Mouse (Mus musculus) stomach, postnatal 0 days (tissue): Measurements from ENCODE around the gene Eml4. TPM values are rescaled to one million over a fixed set of nuclear protein-coding genes. Genes with fewer than 3 reads are reported as not detected.

Experiments used
- ATAC-seq: fragments of 200-750 bp; cut with Nextera tagmentation; 2 replicates; pipeline ENCODE4 v1.8.0; 2017; ENCODE audit not compliant: low FRiP score, low TSS enrichment
- DNase-seq: peaks from one replicate; pipeline ENCODE4 v3.0.0-alpha.2; 2016; ENCODE audit warnings: low spot score
- H3K27ac ChIP-seq: fragments of 300-500 bp; sonication (generic); replicated peaks from 2 replicates; pipeline ENCODE4 v1.5.1; 2014; ENCODE audit warnings: mild to moderate bottlenecking, control low read depth
- H3K27me3 ChIP-seq: fragments of 300-500 bp; sonication (generic); 2 replicates; pipeline ENCODE4 v1.6.1; 2014; ENCODE audit warnings: low read length; ENCODE audit not compliant: control insufficient read depth, insufficient read depth
- H3K36me3 ChIP-seq: fragments of 300-500 bp; sonication (generic); 2 replicates; pipeline ENCODE4 v1.6.1; 2014; ENCODE audit warnings: low read length, mixed read lengths; ENCODE audit not compliant: control insufficient read depth, insufficient read depth
- H3K4me1 ChIP-seq: fragments of 300-500 bp; sonication (generic); replicated peaks from 2 replicates; pipeline ENCODE4 v1.6.1; 2014; ENCODE audit warnings: antibody characterized with exemption; ENCODE audit not compliant: control insufficient read depth, insufficient read depth
- H3K4me2 ChIP-seq: fragments of 300-500 bp; sonication (generic); replicated peaks from 2 replicates; pipeline ENCODE4 v1.6.1; 2014; ENCODE audit warnings: low read depth, mild to moderate bottlenecking, control low read depth, moderate library complexity
- H3K4me3 ChIP-seq: fragments of 300-500 bp; sonication (generic); 2 replicates; pipeline ENCODE4 v1.5.1; 2014; ENCODE audit warnings: low read depth, low read length, control low read depth
- H3K9ac ChIP-seq: fragments of 300-500 bp; sonication (generic); 2 replicates; pipeline ENCODE4 v1.6.1; 2014; ENCODE audit warnings: mild to moderate bottlenecking, low read length, control low read depth, mixed read lengths
- H3K9me3 ChIP-seq: fragments of 300-500 bp; sonication (generic); 2 replicates; pipeline ENCODE4 v1.6.1; 2016; ENCODE audit warnings: low read length; ENCODE audit not compliant: control insufficient read depth
- CTCF ChIP-seq: IDR thresholded peaks from 2 replicates; pipeline ENCODE4 v1.5.1; 2016; ENCODE audit warnings: antibody characterized with exemption, low read depth, mild to moderate bottlenecking, moderate library complexity
- EP300 ChIP-seq: optimal IDR thresholded peaks from 2 replicates; pipeline ENCODE3; 2016; ENCODE audit warnings: antibody characterized with exemption
- WGBS: fragments of 180-500 bp; shearing (Covaris S2); extraction: QIAGEN DNeasy Blood & Tissue Kit; methylation state at CpG from one replicate; pipeline ENCODE4 v1.1.7; 2014; 5-methylcytosine and 5-hydroxymethylcytosine counted together
- polyA plus RNA-seq: library from polyadenylated mRNA; unstranded; fragments of >200 nt; fragmentation: Nextera tagmentation; extraction: Ambion mirVana; gene quantifications from 2 replicates; pipeline ENCODE4 v1.2.1, GENCODE M21; 2015

The Eml4 gene
- polyA plus RNA-seq, 1 experiment from 2014 or later, result 11.5 TPM

DNA sequence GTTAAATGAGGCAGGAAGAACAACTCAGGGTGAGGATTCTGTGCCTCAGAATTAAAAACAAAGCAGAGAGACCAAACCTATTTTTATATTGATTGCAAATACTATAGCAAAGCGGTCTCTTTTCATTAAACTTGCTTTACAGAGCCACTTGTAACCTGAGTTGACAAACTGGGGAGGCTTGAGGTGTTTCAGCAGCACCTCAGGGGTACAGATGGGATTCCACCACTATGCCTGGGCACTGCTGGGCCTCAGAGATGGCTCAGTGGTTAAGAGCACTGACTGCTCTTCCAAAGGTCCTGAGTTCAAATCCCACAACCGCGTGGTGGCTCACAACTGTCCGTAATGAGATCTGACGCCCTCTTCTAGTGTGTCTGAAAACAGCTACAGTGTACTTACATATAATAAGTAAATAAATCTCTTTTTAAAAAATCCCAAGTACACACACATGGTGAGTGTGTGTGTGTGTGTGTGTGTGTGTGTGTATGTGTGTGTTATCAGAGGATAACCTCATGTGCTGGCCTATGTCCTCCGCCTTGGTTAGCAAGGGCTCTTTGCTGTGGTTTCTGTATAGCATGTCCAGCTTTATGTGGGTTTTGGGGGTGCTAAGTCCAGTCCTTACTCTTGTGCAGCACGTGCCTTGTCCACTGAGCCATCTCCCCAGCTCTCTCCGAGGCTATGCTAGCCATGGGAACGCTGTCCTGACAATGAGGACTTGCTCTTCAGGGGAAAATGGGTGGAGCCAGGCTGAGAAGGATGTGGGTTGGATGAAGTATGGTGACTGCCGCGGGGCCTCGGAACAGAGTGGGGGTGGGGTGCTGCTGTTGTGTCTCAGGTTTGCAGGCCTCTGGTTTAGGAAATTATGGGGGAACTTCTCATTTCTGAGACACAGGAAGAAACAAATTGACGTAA, 176.1 kb downstream of the Eml4 start:
- peak overlapping the region; percentile 18 for H3K4me2 ChIP-seq
- no peak for TF ChIP-seq EP300
- TF ChIP-seq CTCF, result no peak
- H3K9me3 ChIP-seq, result no peaks in the 10 kb centered on the region
- no peak overlapping the region for H3K4me3 ChIP-seq
- no peaks in the 10 kb centered on the region for H3K27me3 ChIP-seq
- 0 out of 2 replicates have a peak overlapping the region, but pooled peaks have one; percentile 69 for H3K27ac ChIP-seq
- WGBS, result 36% methylated on average over 13 of the region's 13 CpGs
- peaks cover 5% of the 10 kb centered on the region; the same call in 1 of the 2 replicates for H3K4me1 ChIP-seq
- H3K36me3 ChIP-seq, result no peaks in the 10 kb centered on the region
- ATAC-seq (peak; percentile 81; the same call in 1 of the 2 replicates), DNase-seq (peak; percentile 55)
- H3K9ac ChIP-seq, result no peak overlapping the region

DNA sequence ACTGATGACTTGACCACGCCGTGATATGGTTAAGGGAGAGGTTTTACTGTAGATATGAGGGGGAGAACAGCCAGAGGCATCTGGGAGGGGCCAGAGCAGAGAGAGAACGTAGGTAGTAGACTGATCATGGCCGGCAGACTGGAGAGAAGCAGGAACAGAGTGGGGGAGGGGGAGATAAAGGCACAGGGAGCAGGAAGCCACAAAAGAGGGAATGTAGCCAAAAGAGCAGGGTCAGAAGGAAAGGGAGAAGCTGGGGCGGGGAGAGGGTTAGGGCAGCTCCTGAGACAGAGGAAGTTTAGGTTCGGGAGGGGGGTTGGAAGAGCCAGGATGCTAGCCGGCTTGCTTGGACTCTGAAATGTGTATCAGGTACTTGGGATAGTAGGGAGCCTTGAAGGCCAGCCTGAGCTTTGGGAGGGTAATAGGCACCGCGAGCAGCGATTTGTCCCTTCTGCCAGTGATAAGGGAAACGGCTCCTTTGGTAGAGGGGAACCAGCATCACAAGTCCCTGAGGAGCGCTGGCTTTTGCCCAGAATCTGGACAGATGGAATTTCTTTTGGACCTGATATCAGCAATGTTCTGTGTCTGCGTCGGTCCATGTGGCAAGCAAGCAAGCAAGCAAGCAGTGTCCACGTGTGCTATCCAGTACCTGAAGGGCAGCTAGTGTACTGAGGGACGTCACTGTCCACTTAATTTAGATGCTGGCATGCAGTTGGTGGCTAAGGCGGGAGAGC, 177.1 kb downstream of the Eml4 start:
- Histone ChIP-seq H3K27me3 (no peaks in the 10 kb centered on the region), H3K9me3 (no peaks in the 10 kb centered on the region), H3K4me1 (peaks cover 5% of the 10 kb centered on the region; the same call in 1 of the 2 replicates), H3K36me3 (no peaks in the 10 kb centered on the region), H3K27ac (peak overlapping the region; percentile 69; the same call in 1 of the 2 replicates), H3K4me2 (peak overlapping the region; percentile 18), H3K4me3 (peak overlapping the region; percentile 6; the same call in 1 of the 2 replicates), H3K9ac (no peak overlapping the region)
- TF ChIP-seq CTCF (no peak), EP300 (no peak)
- ATAC-seq (peak; percentile 71), DNase-seq (peak; percentile 44)
- WGBS, result 24% methylated on average over 17 of the region's 17 CpGs

Other genes with a start within 250 kb of the Eml4 start
- gene Pkdcc, start 135.6 kb upstream of the Eml4 start, polyA plus RNA-seq, result 10.3 and 14.1 TPM in 2 replicates
- 163 and 183 TPM in 2 replicates for gene Cox7a2l, start 166.4 kb downstream of the Eml4 start, polyA plus RNA-seq